Mouse (Mus musculus): Measurements from ENCODE around the gene Cfap52. TPM values are rescaled to one million over a fixed set of nuclear protein-coding genes. Genes with fewer than 3 reads are reported as not detected.

Cfap52 gene
- polyA plus RNA-seq, 1 experiment from 2014 or later: 6.1 TPM

DNA sequence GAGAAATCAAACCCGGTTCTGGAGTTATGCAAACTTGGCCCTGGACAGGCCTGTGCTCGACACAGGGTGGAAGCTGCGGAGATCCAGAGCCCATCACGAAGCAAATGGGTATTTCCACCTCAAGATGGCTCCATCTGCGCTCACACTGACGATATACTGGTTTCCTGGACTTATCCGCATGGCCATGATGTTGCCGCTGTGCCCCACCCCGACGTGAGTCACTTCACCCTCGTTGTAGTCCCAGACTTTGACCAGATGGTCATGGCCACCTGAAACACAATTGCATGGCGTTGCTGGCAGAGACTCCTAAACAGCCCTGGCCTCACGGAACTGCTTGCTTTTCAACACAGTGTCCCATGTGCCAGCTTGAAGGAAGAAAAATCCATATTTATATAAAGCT, 40.5 kb downstream of the Cfap52 start:
- no peaks in the 10 kb centered on the region for H3K36me3 ChIP-seq
- H3K4me1 ChIP-seq: no peaks in the 10 kb centered on the region
- H3K27me3 ChIP-seq: peaks cover 20% of the 10 kb centered on the region
- WGBS: 86% methylated on average over 13 of the region's 13 CpGs
- no peak overlapping the region for H3K9ac ChIP-seq
- H3K4me3 ChIP-seq: no peak overlapping the region
- no peaks in the 10 kb centered on the region for H3K9me3 ChIP-seq
- no peak overlapping the region for H3K27ac ChIP-seq
- H3K4me2 ChIP-seq: no peak overlapping the region
- no peak for ATAC-seq (ENCODE audit: borderline replicate concordance, extremely low read depth, low FRiP score, low TSS enrichment)

DNA sequence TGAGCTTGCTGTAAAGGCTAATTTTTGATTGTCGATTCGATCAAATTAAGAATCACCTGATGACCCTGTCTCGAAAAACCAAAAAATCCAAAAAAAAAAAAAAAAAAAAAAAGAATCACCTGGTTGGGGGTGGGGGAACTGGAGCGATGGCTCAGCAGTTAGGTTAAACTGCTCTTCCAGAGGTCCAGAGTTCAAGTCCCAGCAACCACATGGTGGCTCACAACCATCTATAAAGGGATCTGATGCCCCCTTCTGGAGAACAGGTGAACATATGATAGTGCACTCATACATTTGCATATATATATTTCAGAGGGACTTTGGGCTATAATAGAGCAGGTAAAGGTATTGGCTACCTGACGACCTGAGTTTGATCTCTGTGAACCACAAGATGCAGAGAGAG, 41.7 kb downstream of the Cfap52 start:
- Histone ChIP-seq H3K4me3 (no peak overlapping the region), H3K27ac (no peak overlapping the region), H3K36me3 (no peaks in the 10 kb centered on the region), H3K4me2 (peak overlapping the region; percentile 96; the same call in 1 of the 2 replicates), H3K9ac (no peak overlapping the region), H3K27me3 (peaks cover 20% of the 10 kb centered on the region), H3K9me3 (no peaks in the 10 kb centered on the region), H3K4me1 (no peaks in the 10 kb centered on the region)
- ATAC-seq (ENCODE audit: borderline replicate concordance, extremely low read depth, low FRiP score, low TSS enrichment): no peak
- WGBS: 90% methylated on average over 5 of the region's 5 CpGs

DNA sequence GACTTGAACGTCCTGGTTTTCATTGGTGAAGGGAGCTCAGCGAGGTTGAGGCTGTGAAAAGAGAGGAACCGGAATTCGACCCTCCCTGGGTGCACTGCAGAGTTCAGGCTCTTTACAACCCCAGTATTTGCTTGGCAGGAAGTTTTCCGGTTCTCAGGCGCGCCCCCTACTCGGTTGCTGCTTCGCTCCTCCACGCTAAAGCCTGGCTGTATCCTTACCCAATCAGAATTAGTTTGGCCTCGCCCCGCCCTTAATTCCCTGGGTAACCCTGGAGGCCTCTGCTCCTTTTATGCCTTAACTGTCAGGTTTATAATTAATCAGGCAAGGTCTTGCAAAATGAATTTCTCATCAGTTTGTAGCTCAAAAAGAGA, 42.7 kb downstream of the Cfap52 start:
- peaks cover 20% of the 10 kb centered on the region for H3K27me3 ChIP-seq
- H3K27ac ChIP-seq: peak overlapping the region; percentile 93
- H3K4me2 ChIP-seq: peak overlapping the region; percentile 96
- H3K9me3 ChIP-seq: no peaks in the 10 kb centered on the region
- H3K4me1 ChIP-seq: no peaks in the 10 kb centered on the region
- H3K36me3 ChIP-seq: no peaks in the 10 kb centered on the region
- peak overlapping the region; percentile 66; the same call in 1 of the 2 replicates for H3K9ac ChIP-seq
- H3K4me3 ChIP-seq: peak overlapping the region; percentile 72
- 0% methylated on average over 12 of the region's 12 CpGs for WGBS
- peak; percentile 86 for ATAC-seq (ENCODE audit: borderline replicate concordance, extremely low read depth, low FRiP score, low TSS enrichment)

DNA sequence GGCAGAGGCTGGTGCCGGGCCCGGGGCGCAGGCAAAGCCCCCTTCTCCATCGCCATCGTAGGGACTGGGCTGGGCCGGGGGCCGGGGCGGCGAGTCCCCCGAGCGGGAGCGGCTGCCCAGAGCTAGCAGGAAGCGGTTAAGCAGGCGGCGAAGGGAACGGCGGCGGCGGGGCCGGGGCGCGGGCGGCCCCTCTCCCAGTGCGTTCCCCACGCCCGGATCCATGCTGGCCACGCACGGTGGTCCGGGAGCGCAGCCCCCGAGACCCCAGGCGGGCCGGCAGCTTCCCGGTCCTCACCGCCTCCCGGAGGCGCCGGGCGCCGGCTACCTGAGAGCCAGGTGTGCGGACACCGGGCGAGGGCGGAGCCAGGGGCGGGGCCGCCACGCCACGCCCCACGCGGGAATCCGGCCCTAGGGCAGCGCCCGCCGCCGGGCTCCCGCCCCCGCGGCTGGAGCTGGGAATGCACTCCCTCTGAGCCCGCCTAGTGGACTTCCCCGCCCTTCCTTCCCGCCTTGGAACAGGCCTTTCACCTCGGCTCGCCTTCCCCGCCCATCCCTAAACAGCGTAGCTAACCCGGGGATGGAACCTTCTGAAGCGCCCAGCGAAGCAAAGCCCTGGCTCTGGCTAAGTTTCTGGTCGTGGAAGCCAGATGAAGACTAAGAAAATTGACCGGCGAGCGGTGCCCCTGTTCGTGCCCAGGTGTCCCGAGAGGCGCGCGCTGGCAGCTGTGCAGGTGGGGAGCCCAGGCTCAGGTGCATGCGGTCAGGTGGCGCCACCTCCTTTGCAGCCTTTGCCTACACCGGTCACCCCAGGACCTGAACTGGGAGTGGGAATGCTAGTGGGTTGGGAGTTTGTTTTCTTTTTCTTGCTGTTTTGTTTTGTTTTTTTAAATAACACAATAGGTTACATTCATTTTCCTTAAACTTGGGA, 43.4 kb downstream of the Cfap52 start, which contains the start of gene Usp43:
Gene Usp43 (minus strand): TSS at position 327 of the 928 bp plus-strand sequence.
- WGBS: under 1% methylated on average over 69 of the region's 80 CpGs
- Histone ChIP-seq H3K4me2 (peak within 1 kb of the TSS; percentile 96), H3K4me3 (peak within 1 kb of the TSS; percentile 72), H3K36me3 (no peaks in the 10 kb centered on the region), H3K27ac (peak within 1 kb of the TSS; percentile 93), H3K27me3 (peaks cover 20% of the 10 kb centered on the region), H3K4me1 (no peaks in the 10 kb centered on the region), H3K9ac (peak within 1 kb of the TSS; percentile 66), H3K9me3 (no peaks in the 10 kb centered on the region)
- ATAC-seq (ENCODE audit: borderline replicate concordance, extremely low read depth, low FRiP score, low TSS enrichment): peak; percentile 83

DNA sequence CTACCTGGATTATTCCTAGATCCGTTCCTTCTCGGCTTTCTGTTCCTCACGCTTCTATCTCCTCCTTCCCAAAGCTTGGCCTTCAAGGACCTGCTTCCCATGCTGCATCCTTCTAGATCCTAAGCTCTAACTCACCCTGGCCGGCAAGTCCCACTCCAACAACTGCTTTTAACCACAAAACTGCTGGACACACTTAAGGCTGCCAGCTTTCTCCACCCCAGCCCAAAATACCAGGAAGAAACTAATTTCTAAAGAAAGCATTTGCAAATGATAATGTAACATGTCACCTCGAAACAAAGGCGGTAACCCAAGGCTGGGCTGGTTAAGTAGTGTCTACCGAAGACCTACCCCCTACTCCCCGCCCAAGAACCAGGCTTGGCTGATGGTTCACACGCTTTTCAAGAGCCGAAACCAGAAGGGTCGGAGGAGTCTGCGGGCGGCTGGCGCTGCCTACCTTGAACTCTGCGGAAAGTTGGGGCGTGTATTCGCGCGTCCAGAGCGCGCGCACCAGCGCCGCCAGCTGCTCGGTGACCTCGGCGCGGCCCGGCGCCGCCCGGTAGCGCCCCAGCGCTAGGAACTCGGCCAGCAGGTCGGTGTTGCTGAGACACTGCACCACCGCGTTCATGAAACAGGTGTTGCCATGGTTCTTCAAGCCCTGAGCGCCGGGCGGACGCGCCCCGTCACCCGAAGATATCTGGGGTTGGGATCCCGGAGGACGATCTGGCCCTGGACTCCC, 44.2 kb downstream of the Cfap52 start:
- Histone ChIP-seq H3K4me3 (peak overlapping the region; percentile 72), H3K4me1 (no peaks in the 10 kb centered on the region), H3K9me3 (no peaks in the 10 kb centered on the region), H3K36me3 (no peaks in the 10 kb centered on the region), H3K4me2 (peak overlapping the region; percentile 96), H3K27ac (peak overlapping the region; percentile 93), H3K9ac (peak overlapping the region; percentile 66), H3K27me3 (peaks cover 20% of the 10 kb centered on the region)
- ATAC-seq (ENCODE audit: borderline replicate concordance, extremely low read depth, low FRiP score, low TSS enrichment): peak; percentile 55
- 2% methylated on average over 47 of the region's 47 CpGs for WGBS

DNA sequence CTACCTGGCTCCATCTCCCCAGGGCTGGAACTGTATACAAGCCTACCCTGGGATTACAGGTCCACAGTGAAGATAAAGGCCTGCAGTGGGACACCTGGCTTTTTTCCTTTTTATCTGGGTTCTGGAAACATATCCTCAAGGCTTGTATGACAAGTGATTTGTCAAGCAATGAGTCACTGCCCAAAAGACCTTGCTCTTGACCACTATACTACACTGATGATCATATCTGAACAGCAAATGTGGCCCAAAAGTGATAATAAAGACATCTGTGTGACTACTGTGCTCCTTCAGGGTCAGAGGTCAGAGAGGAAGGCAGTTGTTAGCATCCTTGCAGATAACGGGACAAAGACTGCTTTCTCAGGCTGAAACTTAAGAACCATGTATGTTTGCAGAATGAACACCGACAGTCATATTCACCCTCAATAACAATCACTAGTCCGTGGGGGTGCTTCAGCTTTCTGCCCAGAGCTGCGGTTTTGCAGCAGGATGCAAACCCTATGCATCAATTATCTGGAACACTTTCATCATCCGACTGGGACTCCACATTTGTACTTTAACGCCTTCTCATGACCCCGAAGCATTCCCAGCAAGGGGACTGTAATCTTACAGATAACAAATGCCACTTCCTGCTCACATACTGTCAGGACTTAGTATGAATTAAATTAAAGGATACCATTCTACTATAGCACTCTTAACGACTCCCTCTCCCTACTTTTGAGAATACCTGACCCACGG, 45.1 kb downstream of the Cfap52 start:
- no peak for ATAC-seq (ENCODE audit: borderline replicate concordance, extremely low read depth, low FRiP score, low TSS enrichment)
- Histone ChIP-seq H3K36me3 (no peaks in the 10 kb centered on the region), H3K4me3 (peak overlapping the region; percentile 72), H3K9me3 (no peaks in the 10 kb centered on the region), H3K4me2 (peak overlapping the region; percentile 96), H3K4me1 (no peaks in the 10 kb centered on the region), H3K27ac (no peak overlapping the region), H3K27me3 (peaks cover 20% of the 10 kb centered on the region), H3K9ac (peak overlapping the region; percentile 66; the same call in 1 of the 2 replicates)
- WGBS: 24% methylated on average over 9 of the region's 9 CpGs

DNA sequence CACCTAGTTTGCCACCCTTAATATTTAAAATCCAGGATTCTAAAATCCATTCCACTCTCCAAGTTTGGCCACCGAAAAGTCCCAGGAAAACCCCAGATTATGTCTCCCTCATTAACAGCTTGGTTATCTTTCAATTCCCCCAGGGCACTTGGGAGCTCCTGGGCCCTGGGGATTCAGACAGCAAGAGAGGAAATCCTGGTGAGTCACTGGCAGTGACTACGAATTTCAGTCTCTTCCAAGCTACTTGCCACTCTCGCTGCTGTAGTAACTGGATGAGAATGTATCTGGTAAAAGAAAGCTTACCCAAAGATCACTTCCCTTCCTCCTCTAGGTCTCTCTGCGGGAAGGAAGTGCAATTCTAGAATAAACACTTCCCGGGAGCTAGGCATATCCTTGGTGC, 45.9 kb downstream of the Cfap52 start:
- H3K4me1 ChIP-seq: no peaks in the 10 kb centered on the region
- no peak overlapping the region for H3K27ac ChIP-seq
- no peak for ATAC-seq (ENCODE audit: borderline replicate concordance, extremely low read depth, low FRiP score, low TSS enrichment)
- no peak overlapping the region for H3K4me3 ChIP-seq
- WGBS: 47% methylated on average over 5 of the region's 5 CpGs
- peaks cover 20% of the 10 kb centered on the region for H3K27me3 ChIP-seq
- H3K9ac ChIP-seq: no peak overlapping the region
- peak overlapping the region; percentile 96; the same call in 1 of the 2 replicates for H3K4me2 ChIP-seq
- no peaks in the 10 kb centered on the region for H3K9me3 ChIP-seq
- no peaks in the 10 kb centered on the region for H3K36me3 ChIP-seq

DNA sequence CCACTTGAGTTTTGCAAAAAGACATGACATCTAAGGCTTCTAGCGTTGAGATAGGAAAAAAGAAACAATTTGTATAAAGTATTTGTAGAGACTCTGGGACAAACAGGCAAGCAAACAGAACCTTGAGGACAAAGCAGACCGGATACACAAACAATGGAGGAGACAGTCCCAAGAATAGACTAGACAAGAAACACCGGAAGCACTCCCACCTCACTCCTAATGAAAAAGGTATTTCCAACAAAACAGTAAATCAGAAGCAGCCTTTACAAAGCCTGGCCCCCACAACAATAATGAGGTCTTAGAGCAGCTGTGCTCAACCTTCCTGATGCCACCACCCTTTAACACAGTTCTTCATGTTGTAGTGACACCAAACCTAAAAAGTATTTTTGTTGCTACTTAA, 48.3 kb downstream of the Cfap52 start:
- H3K4me1 ChIP-seq: no peaks in the 10 kb centered on the region

DNA sequence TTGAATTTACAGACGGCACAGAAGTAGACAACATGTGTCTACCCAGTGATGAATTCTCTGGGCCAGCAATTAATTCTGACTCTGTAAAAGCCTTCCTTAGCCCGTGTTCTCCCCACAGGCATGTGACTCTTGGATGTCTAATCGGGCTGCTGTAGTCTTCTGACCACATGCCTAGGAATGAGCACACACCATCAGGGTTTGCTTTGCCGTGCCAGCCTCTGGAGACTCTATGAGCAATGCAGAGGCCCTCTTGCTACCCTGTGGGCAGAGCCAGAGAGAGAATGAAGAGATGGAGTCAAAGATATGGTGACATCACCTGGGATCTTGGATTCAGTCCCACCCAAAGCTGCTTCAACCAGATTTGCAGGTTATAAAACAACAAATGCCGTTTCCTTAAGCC, 54.4 kb downstream of the Cfap52 start:
- no peaks in the 10 kb centered on the region for H3K36me3 ChIP-seq
- no peak for ATAC-seq (ENCODE audit: borderline replicate concordance, extremely low read depth, low FRiP score, low TSS enrichment)
- WGBS: 82% methylated on average over 5 of the region's 5 CpGs
- H3K4me3 ChIP-seq: no peak overlapping the region
- H3K27me3 ChIP-seq: no peaks in the 10 kb centered on the region
- no peak overlapping the region for H3K4me2 ChIP-seq
- H3K27ac ChIP-seq: no peak overlapping the region
- no peak overlapping the region for H3K9ac ChIP-seq
- H3K9me3 ChIP-seq: no peaks in the 10 kb centered on the region
- H3K4me1 ChIP-seq: no peaks in the 10 kb centered on the region

More for the DNA sequence above, 48.3 kb downstream of the Cfap52 start:
- no peak for ATAC-seq (ENCODE audit: borderline replicate concordance, extremely low read depth, low FRiP score, low TSS enrichment)
- 77% methylated on average over 3 of the region's 3 CpGs for WGBS
- Histone ChIP-seq H3K36me3 (no peaks in the 10 kb centered on the region), H3K4me3 (no peak overlapping the region), H3K27me3 (peaks cover 20% of the 10 kb centered on the region), H3K4me2 (no peak overlapping the region), H3K9me3 (no peaks in the 10 kb centered on the region), H3K27ac (no peak overlapping the region), H3K9ac (no peak overlapping the region)

DNA sequence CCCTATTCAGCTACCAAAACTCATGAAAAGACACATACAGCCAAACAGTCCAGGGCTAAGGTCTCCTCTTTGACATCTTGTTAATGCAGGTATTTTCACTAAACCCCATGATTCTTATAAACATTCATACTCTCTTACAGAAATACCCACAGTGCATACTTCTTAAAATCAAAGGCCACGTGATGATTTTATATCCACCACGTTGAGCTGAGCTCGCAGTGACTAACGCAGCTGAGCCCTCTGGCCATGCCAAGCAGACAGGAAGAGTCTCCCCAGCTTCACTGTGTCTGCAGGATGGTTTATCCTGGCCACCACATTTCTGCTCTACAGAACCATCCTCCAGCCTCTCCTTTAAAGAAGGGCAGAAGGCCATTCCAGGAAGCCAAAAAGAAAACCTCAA, 61.7 kb downstream of the Cfap52 start:
- Histone ChIP-seq H3K9me3 (no peaks in the 10 kb centered on the region), H3K27me3 (no peaks in the 10 kb centered on the region), H3K4me1 (no peaks in the 10 kb centered on the region), H3K4me3 (no peak overlapping the region), H3K9ac (no peak overlapping the region), H3K27ac (no peak overlapping the region), H3K36me3 (no peaks in the 10 kb centered on the region), H3K4me2 (no peak overlapping the region)
- ATAC-seq (ENCODE audit: borderline replicate concordance, extremely low read depth, low FRiP score, low TSS enrichment): no peak
- 75% methylated on average over 4 of the region's 4 CpGs for WGBS

DNA sequence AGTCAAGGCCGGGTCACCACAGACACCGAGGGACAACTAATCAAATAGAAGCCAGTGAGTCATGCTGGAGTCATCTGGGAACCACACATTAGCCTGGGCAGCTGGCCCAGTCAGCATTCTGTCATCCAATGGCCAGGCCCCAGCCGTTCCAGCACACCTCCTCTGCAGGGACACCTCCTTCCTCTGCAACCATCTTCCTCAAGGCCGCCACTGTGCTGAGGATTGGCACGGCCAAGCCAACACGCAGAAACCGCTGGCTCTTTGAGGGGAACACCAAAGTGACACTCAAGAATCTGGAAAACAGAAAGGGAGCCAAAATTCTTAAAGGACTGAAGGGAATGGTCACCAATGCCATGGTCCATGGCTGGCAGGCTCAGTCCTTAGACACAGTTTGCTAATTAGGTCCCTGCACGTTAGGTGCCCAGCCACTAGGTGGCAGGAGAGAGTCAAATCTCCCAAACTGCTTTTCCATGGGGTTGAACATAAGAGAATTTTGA, 68.3 kb downstream of the Cfap52 start:
- H3K9ac ChIP-seq: no peak overlapping the region
- no peaks in the 10 kb centered on the region for H3K9me3 ChIP-seq
- no peaks in the 10 kb centered on the region for H3K27me3 ChIP-seq
- H3K27ac ChIP-seq: no peak overlapping the region
- peak; percentile 81 for ATAC-seq (ENCODE audit: borderline replicate concordance, extremely low read depth, low FRiP score, low TSS enrichment)
- H3K4me3 ChIP-seq: no peak overlapping the region
- H3K36me3 ChIP-seq: no peaks in the 10 kb centered on the region
- WGBS: 35% methylated on average over 8 of the region's 8 CpGs
- H3K4me1 ChIP-seq: no peaks in the 10 kb centered on the region
- no peak overlapping the region for H3K4me2 ChIP-seq
